Mouse (Mus musculus) midbrain, postnatal 0 days (tissue): ENCODE results near the gene Slc19a2. TPM values are rescaled to one million over a fixed set of nuclear protein-coding genes. Genes with fewer than 3 reads are reported as not detected.

ENCODE experiments used
- ATAC-seq: fragments of 200-750 bp; cut with Nextera tagmentation; 2 replicates; pipeline ENCODE4 v1.8.0; 2017; ENCODE audit warnings: moderate number of reproducible peaks, mild to moderate bottlenecking, moderate TSS enrichment, moderate library complexity; ENCODE audit not compliant: low FRiP score
- DNase-seq: peaks from one replicate; pipeline ENCODE4 v3.0.0-alpha.2; 2015; ENCODE audit warnings: low spot score
- H3K27ac ChIP-seq: fragments of 300-500 bp; sonication (generic); 2 replicates; pipeline ENCODE4 v1.5.1; 2014; ENCODE audit warnings: low read depth, mild to moderate bottlenecking, low read length, mixed read lengths
- H3K27me3 ChIP-seq: fragments of 300-500 bp; sonication (generic); 2 replicates; pipeline ENCODE4 v1.6.1; 2014; ENCODE audit warnings: low read length, control low read depth, mixed read lengths; ENCODE audit not compliant: insufficient read depth
- H3K36me3 ChIP-seq: fragments of 300-500 bp; sonication (generic); 2 replicates; pipeline ENCODE4 v1.6.1; 2014; ENCODE audit warnings: low read length, control low read depth, mixed read lengths; ENCODE audit not compliant: insufficient read depth
- H3K4me1 ChIP-seq: fragments of 300-500 bp; sonication (generic); 2 replicates; pipeline ENCODE4 v1.6.1; 2014; ENCODE audit warnings: mild to moderate bottlenecking, control low read depth, antibody characterized with exemption, low read length, mixed read lengths; ENCODE audit not compliant: insufficient read depth
- H3K4me2 ChIP-seq: fragments of 300-500 bp; sonication (generic); 2 replicates; pipeline ENCODE4 v1.6.1; 2014; ENCODE audit warnings: low read depth, mild to moderate bottlenecking, low read length, mixed read lengths; ENCODE audit not compliant: poor library complexity, severe bottlenecking
- H3K4me3 ChIP-seq: fragments of 300-500 bp; sonication (generic); 2 replicates; pipeline ENCODE4 v1.5.1; 2014; ENCODE audit warnings: low read depth, mild to moderate bottlenecking, low read length, moderate library complexity
- H3K9ac ChIP-seq: fragments of 300-500 bp; sonication (generic); replicated peaks from 2 replicates; pipeline ENCODE4 v1.6.1; 2014; ENCODE audit warnings: mild to moderate bottlenecking, low read length, moderate library complexity, mixed read lengths; ENCODE audit not compliant: poor library complexity, severe bottlenecking
- H3K9me3 ChIP-seq: fragments of 300-500 bp; sonication (generic); 2 replicates; pipeline ENCODE4 v1.6.1; 2016; ENCODE audit warnings: low read length, control low read depth
- CTCF ChIP-seq: IDR thresholded peaks from 2 replicates; pipeline ENCODE4 v1.5.1; 2016; ENCODE audit warnings: antibody characterized with exemption, mild to moderate bottlenecking
- WGBS: fragments of 180-500 bp; shearing (Covaris S2); extraction: QIAGEN DNeasy Blood & Tissue Kit; methylation state at CpG from one replicate; pipeline ENCODE4 v1.1.7; 2014; 5-methylcytosine and 5-hydroxymethylcytosine counted together
- polyA plus RNA-seq: library from polyadenylated mRNA; unstranded; fragments of >200 nt; fragmentation: Nextera tagmentation; extraction: Ambion mirVana; gene quantifications from 2 replicates; pipeline ENCODE4 v1.2.1, GENCODE M21; 2015
- total RNA-seq: library from RNA; depleted of rRNA; stranded (reverse); fragments of >200 nt; gene quantifications from 2 replicates; pipeline ENCODE4 v1.2.3, GENCODE M21; 2014

Slc19a2 gene
- total and polyA plus RNA-seq, 2 experiments from 2014 or later: 8.4 to 17.0 TPM

DNA sequence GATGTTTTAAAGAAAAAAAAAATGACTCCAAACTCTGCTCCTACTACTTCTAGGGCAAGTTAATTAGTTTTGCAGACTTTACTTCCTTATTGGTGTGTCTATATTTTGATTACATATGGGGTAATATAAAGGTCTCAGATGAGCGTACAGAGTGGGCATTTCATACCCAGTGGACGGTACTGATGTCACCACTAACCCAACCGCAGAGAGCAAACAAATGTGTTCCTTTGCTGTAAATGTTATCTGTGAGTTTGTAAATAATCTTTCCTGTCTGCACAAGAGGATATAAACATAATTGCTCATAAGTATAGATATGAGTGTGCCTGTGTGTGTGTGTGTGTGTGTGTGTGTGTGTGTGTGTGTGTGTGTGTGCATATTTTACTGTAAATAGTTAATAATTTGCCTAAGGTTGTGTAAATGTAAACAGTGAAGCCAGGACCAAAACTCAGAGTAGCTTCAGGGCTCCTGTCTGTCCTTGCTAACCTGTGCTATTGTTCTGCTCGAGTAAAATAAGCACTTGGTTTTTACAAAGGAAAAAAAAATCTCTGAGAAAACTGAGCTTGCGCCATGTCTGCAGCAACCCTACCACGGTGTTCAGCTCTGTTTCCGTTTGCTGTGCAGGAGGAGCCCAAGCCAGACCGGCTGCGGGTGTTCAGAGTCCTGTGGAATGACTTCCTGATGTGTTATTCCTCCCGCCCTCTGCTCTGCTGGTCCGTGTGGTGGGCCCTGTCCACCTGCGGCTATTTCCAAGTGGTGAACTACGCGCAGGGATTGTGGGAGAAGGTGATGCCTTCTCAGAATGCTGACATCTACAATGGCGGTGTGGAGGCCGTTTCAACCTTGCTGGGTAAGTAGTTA is 11.6 kb downstream of the Slc19a2 start:
- H3K27ac ChIP-seq: no peak overlapping the region
- H3K4me3 ChIP-seq: no peak overlapping the region
- ATAC-seq (no peak), DNase-seq (no peak)
- H3K9me3 ChIP-seq: no peaks in the 10 kb centered on the region
- no peaks in the 10 kb centered on the region for H3K27me3 ChIP-seq
- no peak overlapping the region for H3K9ac ChIP-seq
- H3K36me3 ChIP-seq: peaks cover 33% of the 10 kb centered on the region
- 89% methylated on average over 16 of the region's 16 CpGs for WGBS
- no peak for TF ChIP-seq CTCF
- H3K4me1 ChIP-seq: no peaks in the 10 kb centered on the region
- no peak overlapping the region for H3K4me2 ChIP-seq

DNA sequence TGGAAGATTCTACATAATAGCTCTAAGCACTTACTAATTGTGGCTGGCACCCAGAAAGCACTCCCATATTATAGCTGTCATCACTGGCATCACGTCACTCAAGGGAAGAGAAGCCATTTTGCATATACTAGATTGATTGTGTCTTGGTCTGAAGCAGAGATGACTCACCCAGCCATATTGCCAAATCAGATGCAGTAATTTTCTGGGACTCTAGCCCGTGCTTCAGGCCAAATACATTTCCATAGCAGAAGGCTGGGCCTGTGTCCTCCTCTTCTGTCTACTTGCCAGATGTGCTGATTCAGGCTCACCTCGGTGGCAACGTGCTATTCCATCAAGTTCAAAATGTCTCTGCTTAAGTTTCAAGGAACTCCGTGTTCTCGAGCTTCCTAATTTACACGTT is 12.7 kb downstream of the Slc19a2 start:
- Histone ChIP-seq H3K36me3 (peaks cover 32% of the 10 kb centered on the region), H3K27me3 (no peaks in the 10 kb centered on the region), H3K4me2 (no peak overlapping the region), H3K4me3 (no peak overlapping the region), H3K9me3 (no peaks in the 10 kb centered on the region), H3K27ac (no peak overlapping the region), H3K4me1 (no peaks in the 10 kb centered on the region), H3K9ac (no peak overlapping the region)
- ATAC-seq (no peak), DNase-seq (no peak)
- WGBS: 90% methylated on average over 7 of the region's 7 CpGs
- TF ChIP-seq CTCF: no peak

DNA sequence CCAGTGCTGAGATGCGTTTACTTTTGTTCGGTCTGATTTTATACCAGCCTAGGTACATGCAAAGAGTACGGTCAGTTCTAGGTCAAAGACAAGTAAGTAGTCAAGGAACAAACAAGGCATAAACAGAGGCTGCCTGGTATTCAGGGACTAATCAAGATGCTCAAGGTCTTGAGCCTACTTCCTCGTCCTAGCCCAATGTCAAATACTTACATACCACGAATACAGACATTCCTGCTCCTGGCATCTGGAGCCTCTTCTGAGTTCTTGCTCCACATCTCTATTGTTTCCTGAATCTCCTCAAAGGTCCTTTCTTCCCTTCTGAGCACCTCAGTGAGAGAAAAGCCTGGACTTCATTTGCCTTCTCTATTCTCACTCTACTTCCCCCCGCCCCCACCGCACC is 22.1 kb downstream of the Slc19a2 start:
- H3K27me3 ChIP-seq: 0 out of 2 replicates have a peak, but pooled peaks cover 3% of the 10 kb centered on the region
- no peaks in the 10 kb centered on the region for H3K36me3 ChIP-seq
- DNase-seq (no peak), ATAC-seq (no peak)
- H3K4me3 ChIP-seq: no peak overlapping the region
- no peak overlapping the region for H3K9ac ChIP-seq
- H3K9me3 ChIP-seq: no peaks in the 10 kb centered on the region
- WGBS: 88% methylated on average over 7 of the region's 7 CpGs
- H3K4me2 ChIP-seq: no peak overlapping the region
- H3K27ac ChIP-seq: no peak overlapping the region
- no peaks in the 10 kb centered on the region for H3K4me1 ChIP-seq
- TF ChIP-seq CTCF: no peak

DNA sequence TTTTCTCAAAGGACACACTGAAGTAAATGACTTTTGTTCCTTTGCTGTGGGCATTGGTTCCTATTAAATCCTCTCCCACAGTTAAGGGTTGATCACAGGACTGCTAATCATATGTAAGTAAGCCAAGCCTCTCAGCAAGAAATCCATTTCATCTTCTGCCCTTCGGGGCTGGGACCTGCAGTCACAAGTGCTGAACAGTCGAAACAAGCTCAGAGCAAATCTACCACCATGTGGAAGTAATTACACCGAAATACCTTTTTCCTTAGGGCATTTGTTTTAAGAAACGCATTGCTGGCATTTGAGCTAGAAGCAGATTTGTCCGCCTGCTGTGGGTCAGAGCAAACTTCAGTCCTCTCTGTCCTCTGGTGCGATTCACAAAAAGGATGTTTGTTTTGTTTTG is 24.8 kb downstream of the Slc19a2 start:
- Histone ChIP-seq H3K4me1 (no peaks in the 10 kb centered on the region), H3K4me3 (no peak overlapping the region), H3K36me3 (no peaks in the 10 kb centered on the region), H3K27me3 (0 out of 2 replicates have a peak, but pooled peaks cover 3% of the 10 kb centered on the region), H3K9me3 (no peaks in the 10 kb centered on the region), H3K9ac (no peak overlapping the region), H3K27ac (no peak overlapping the region), H3K4me2 (no peak overlapping the region)
- WGBS: 73% methylated on average over 6 of the region's 6 CpGs
- ATAC-seq (no peak), DNase-seq (peak; percentile 15)
- no peak for TF ChIP-seq CTCF

DNA sequence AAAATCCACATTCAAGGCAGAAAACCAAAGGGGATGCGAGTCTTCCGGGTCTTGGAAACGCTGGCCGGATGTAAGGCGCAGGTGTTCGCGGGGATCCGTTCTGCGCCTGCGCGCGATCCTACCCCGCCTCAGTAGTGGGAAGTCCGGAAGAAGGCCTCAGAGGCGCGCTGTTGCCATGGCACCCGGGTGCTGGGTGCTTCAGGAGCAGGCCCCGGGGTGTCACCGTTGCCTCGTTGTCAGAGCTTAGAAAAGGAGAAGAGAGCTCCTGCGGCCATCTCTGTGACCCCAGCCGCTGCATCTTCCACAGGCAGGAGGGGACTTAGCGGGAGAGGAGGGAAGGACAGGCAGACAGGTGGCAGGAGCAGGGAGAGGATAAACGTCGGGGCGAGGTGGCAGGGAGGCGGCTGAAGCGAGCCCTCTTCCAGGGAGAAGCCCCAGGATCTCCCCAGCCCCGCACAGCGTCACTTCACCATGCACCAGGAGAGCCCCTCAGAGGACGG is 26.7 kb downstream of the Slc19a2 start, which contains the start of gene Ccdc181:
Ccdc181 (plus strand) TSS at position 131 of the 500 bp plus-strand sequence.
- no peak; the same call in 1 of the 2 replicates for TF ChIP-seq CTCF
- 0 out of 2 replicates have a peak, but pooled peaks cover 3% of the 10 kb centered on the region for H3K27me3 ChIP-seq
- H3K9me3 ChIP-seq: no peaks in the 10 kb centered on the region
- DNase-seq: peak; percentile 97
- WGBS: 1% methylated on average over 31 of the region's 31 CpGs
- H3K4me3 ChIP-seq: peak within 1 kb of the TSS; percentile 68
- H3K9ac ChIP-seq: peak within 1 kb of the TSS; percentile 71
- ATAC-seq: peak; percentile 100
- peak within 1 kb of the TSS; percentile 61 for H3K4me2 ChIP-seq
- H3K4me1 ChIP-seq: no peaks in the 10 kb centered on the region
- H3K27ac ChIP-seq: peak within 1 kb of the TSS; percentile 88
- peaks cover 1% of the 10 kb centered on the region; the same call in 1 of the 2 replicates for H3K36me3 ChIP-seq

DNA sequence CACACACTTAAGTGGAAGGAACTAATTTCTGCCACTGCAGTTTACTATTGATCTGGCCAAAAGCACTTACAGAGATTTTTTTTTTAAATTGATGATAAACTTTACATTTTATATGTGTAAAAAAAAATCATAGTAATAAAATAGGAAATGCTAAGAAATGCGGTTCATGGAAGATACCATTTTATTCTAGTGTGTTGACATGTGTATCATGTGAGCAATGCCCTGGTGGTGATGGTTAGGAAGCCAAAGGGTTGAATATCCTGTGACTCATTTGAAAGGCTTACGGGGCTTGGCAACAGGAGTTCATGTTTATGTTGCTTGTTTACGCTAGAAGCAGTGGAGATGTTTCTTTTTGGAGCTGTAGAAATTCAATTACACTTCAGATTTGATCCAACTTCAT is 27.7 kb downstream of the Slc19a2 start:
- ATAC-seq (no peak), DNase-seq (no peak)
- no peak overlapping the region for H3K27ac ChIP-seq
- no peak overlapping the region for H3K9ac ChIP-seq
- H3K4me2 ChIP-seq: no peak overlapping the region
- no peak overlapping the region for H3K4me3 ChIP-seq
- no peak for TF ChIP-seq CTCF
- no peaks in the 10 kb centered on the region for H3K9me3 ChIP-seq
- peaks cover 5% of the 10 kb centered on the region; the same call in 1 of the 2 replicates for H3K36me3 ChIP-seq
- H3K27me3 ChIP-seq: 0 out of 2 replicates have a peak, but pooled peaks cover 3% of the 10 kb centered on the region
- 91% methylated on average over 3 of the region's 3 CpGs for WGBS
- no peaks in the 10 kb centered on the region for H3K4me1 ChIP-seq
